Mouse (Mus musculus): Measurements from ENCODE around the gene Inava. TPM values are rescaled to one million over a fixed set of nuclear protein-coding genes. Genes with fewer than 3 reads are reported as not detected.

Gene Inava
- polyA plus RNA-seq (2015; fragmentation: Nextera tagmentation; extraction: Ambion mirVana): 0.18 and 0.31 TPM in 2 replicates

- no peak within 1 kb of the TSS for H3K27ac ChIP-seq (replicated peaks)
These were observed at the start of gene Inava for GRCm38 (mm10) chr1:136233892-136234594. TSS of gene Inava (minus strand) at chr1:136234264.

GRCm38 (mm10) chr1:136277366-136277765 is 43.3 kb upstream of the Inava start:
- no peak overlapping the region for H3K9ac ChIP-seq
- 87% methylated on average over 8 of the region's 8 CpGs for WGBS (ENCODE audit: insufficient replicate concordance)
- H3K4me2 ChIP-seq: no peak overlapping the region
- H3K27ac ChIP-seq (replicated peaks): no peak overlapping the region
- H3K9me3 ChIP-seq (replicated peaks): no peaks in the 10 kb centered on the region
- H3K4me3 ChIP-seq (replicated peaks): no peak overlapping the region
- no peaks in the 10 kb centered on the region for H3K27me3 ChIP-seq
- H3K36me3 ChIP-seq (replicated peaks): peaks cover 96% of the 10 kb centered on the region
- no peak for ATAC-seq (ENCODE audit: insufficient read depth)
- H3K4me1 ChIP-seq (replicated peaks): no peaks in the 10 kb centered on the region

More at GRCm38 (mm10) chr1:136233892-136234594, at the start of gene Inava:
- Histone ChIP-seq H3K4me2 (peak within 1 kb of the TSS; percentile 75), H3K36me3 (replicated peaks) (no peaks in the 10 kb centered on the region), H3K4me3 (replicated peaks) (peak within 1 kb of the TSS; percentile 56), H3K4me1 (replicated peaks) (peaks cover 19% of the 10 kb centered on the region), H3K9me3 (replicated peaks) (no peaks in the 10 kb centered on the region), H3K9ac (no peak within 1 kb of the TSS), H3K27me3 (peaks cover 78% of the 10 kb centered on the region)
- under 1% methylated on average over 51 of the region's 51 CpGs for WGBS (ENCODE audit: insufficient replicate concordance)
- peak; percentile 18; the same call in 1 of the 2 replicates for ATAC-seq (ENCODE audit: insufficient read depth)

GRCm38 (mm10) chr1:136268224-136268623 is 34.2 kb upstream of the Inava start:
- Histone ChIP-seq H3K9ac (no peak overlapping the region), H3K9me3 (replicated peaks) (no peaks in the 10 kb centered on the region), H3K27ac (replicated peaks) (no peak overlapping the region), H3K36me3 (replicated peaks) (peaks cover 51% of the 10 kb centered on the region), H3K4me2 (no peak overlapping the region), H3K27me3 (peaks cover 15% of the 10 kb centered on the region), H3K4me3 (replicated peaks) (no peak overlapping the region), H3K4me1 (replicated peaks) (no peaks in the 10 kb centered on the region)
- no peak for ATAC-seq (ENCODE audit: insufficient read depth)
- WGBS (ENCODE audit: insufficient replicate concordance): 54% methylated on average over 7 of the region's 7 CpGs

GRCm38 (mm10) chr1:136266127-136266526 is 32.1 kb upstream of the Inava start:
- Histone ChIP-seq H3K27me3 (peaks cover 36% of the 10 kb centered on the region), H3K4me2 (no peak overlapping the region), H3K9ac (no peak overlapping the region), H3K36me3 (replicated peaks) (peaks cover 30% of the 10 kb centered on the region), H3K4me1 (replicated peaks) (no peaks in the 10 kb centered on the region), H3K9me3 (replicated peaks) (no peaks in the 10 kb centered on the region), H3K4me3 (replicated peaks) (no peak overlapping the region), H3K27ac (replicated peaks) (no peak overlapping the region)
- no peak for ATAC-seq (ENCODE audit: insufficient read depth)
- WGBS (ENCODE audit: insufficient replicate concordance): 20% methylated on average over 6 of the region's 6 CpGs

- Histone ChIP-seq H3K36me3 (replicated peaks) (peaks cover 8% of the 10 kb centered on the region), H3K4me1 (replicated peaks) (peaks cover 14% of the 10 kb centered on the region), H3K4me3 (replicated peaks) (no peak overlapping the region), H3K4me2 (no peak overlapping the region), H3K9me3 (replicated peaks) (no peaks in the 10 kb centered on the region), H3K9ac (no peak overlapping the region), H3K27me3 (peaks cover 64% of the 10 kb centered on the region), H3K27ac (replicated peaks) (no peak overlapping the region)
- WGBS (ENCODE audit: insufficient replicate concordance): 77% methylated on average over 5 of the region's 5 CpGs
- no peak for ATAC-seq (ENCODE audit: insufficient read depth)
These were observed 29.3 kb upstream of the Inava start for GRCm38 (mm10) chr1:136263355-136263754.

GRCm38 (mm10) chr1:136260635-136261238 is 26.7 kb upstream of the Inava start, which contains the start of gene Gpr25:
TSS of gene Gpr25 (minus strand) at chr1:136260873.
- no peak within 1 kb of the TSS for H3K9ac ChIP-seq
- H3K4me3 ChIP-seq (replicated peaks): peak within 1 kb of the TSS; percentile 46
- no peaks in the 10 kb centered on the region for H3K36me3 ChIP-seq (replicated peaks)
- ATAC-seq (ENCODE audit: insufficient read depth): no peak
- peak within 1 kb of the TSS; percentile 73 for H3K4me2 ChIP-seq
- no peaks in the 10 kb centered on the region for H3K9me3 ChIP-seq (replicated peaks)
- no peak within 1 kb of the TSS for H3K27ac ChIP-seq (replicated peaks)
- 8% methylated on average over 28 of the region's 28 CpGs for WGBS (ENCODE audit: insufficient replicate concordance)
- peaks cover 14% of the 10 kb centered on the region for H3K4me1 ChIP-seq (replicated peaks)
- peaks cover 90% of the 10 kb centered on the region for H3K27me3 ChIP-seq

- H3K4me2 ChIP-seq: peak overlapping the region; percentile 73
- peak overlapping the region; percentile 46 for H3K4me3 ChIP-seq (replicated peaks)
- H3K27me3 ChIP-seq: peaks cover 92% of the 10 kb centered on the region
- no peak overlapping the region for H3K9ac ChIP-seq
- ATAC-seq (ENCODE audit: insufficient read depth): peak; percentile 56
- no peak overlapping the region for H3K27ac ChIP-seq (replicated peaks)
- WGBS (ENCODE audit: insufficient replicate concordance): 1% methylated on average over 95 of the region's 95 CpGs
- no peaks in the 10 kb centered on the region for H3K9me3 ChIP-seq (replicated peaks)
- H3K36me3 ChIP-seq (replicated peaks): no peaks in the 10 kb centered on the region
- H3K4me1 ChIP-seq (replicated peaks): peaks cover 14% of the 10 kb centered on the region
These were observed 26.0 kb upstream of the Inava start for GRCm38 (mm10) chr1:136259893-136260634.

GRCm38 (mm10) chr1:136259543-136259892 is 25.5 kb upstream of the Inava start:
- no peak for ATAC-seq (ENCODE audit: insufficient read depth)

GRCm38 (mm10) chr1:136258495-136258894 is 24.4 kb upstream of the Inava start:
- H3K27me3 ChIP-seq: peaks cover 82% of the 10 kb centered on the region
- ATAC-seq (ENCODE audit: insufficient read depth): no peak
- no peak overlapping the region for H3K9ac ChIP-seq

More at GRCm38 (mm10) chr1:136259543-136259892, 25.5 kb upstream of the Inava start:
- WGBS (ENCODE audit: insufficient replicate concordance): 5% methylated on average over 16 of the region's 16 CpGs
- Histone ChIP-seq H3K9me3 (replicated peaks) (no peaks in the 10 kb centered on the region), H3K27ac (replicated peaks) (no peak overlapping the region), H3K27me3 (peaks cover 89% of the 10 kb centered on the region), H3K9ac (no peak overlapping the region), H3K4me1 (replicated peaks) (peaks cover 14% of the 10 kb centered on the region), H3K4me2 (peak overlapping the region; percentile 73), H3K36me3 (replicated peaks) (no peaks in the 10 kb centered on the region), H3K4me3 (replicated peaks) (peak overlapping the region; percentile 46)

GRCm38 (mm10) chr1:136255657-136256056 is 21.6 kb upstream of the Inava start:
- 30% methylated on average over 8 of the region's 8 CpGs for WGBS (ENCODE audit: insufficient replicate concordance)

More at GRCm38 (mm10) chr1:136258495-136258894, 24.4 kb upstream of the Inava start:
- no peaks in the 10 kb centered on the region for H3K9me3 ChIP-seq (replicated peaks)
- peaks cover 14% of the 10 kb centered on the region for H3K4me1 ChIP-seq (replicated peaks)
- 57% methylated on average over 9 of the region's 9 CpGs for WGBS (ENCODE audit: insufficient replicate concordance)
- no peak overlapping the region for H3K4me2 ChIP-seq
- no peaks in the 10 kb centered on the region for H3K36me3 ChIP-seq (replicated peaks)
- no peak overlapping the region for H3K27ac ChIP-seq (replicated peaks)
- H3K4me3 ChIP-seq (replicated peaks): no peak overlapping the region

GRCm38 (mm10) chr1:136255174-136255573 is 21.1 kb upstream of the Inava start:
- H3K4me3 ChIP-seq (replicated peaks): no peak overlapping the region
- no peak for ATAC-seq (ENCODE audit: insufficient read depth)
- H3K4me1 ChIP-seq (replicated peaks): peaks cover 8% of the 10 kb centered on the region
- no peaks in the 10 kb centered on the region for H3K36me3 ChIP-seq (replicated peaks)
- H3K9me3 ChIP-seq (replicated peaks): no peaks in the 10 kb centered on the region
- H3K27ac ChIP-seq (replicated peaks): no peak overlapping the region
- no peak overlapping the region for H3K9ac ChIP-seq
- peaks cover 51% of the 10 kb centered on the region for H3K27me3 ChIP-seq
- WGBS (ENCODE audit: insufficient replicate concordance): 2% methylated on average over 6 of the region's 6 CpGs
- H3K4me2 ChIP-seq: no peak overlapping the region

More at GRCm38 (mm10) chr1:136255657-136256056, 21.6 kb upstream of the Inava start:
- no peak overlapping the region for H3K9ac ChIP-seq
- peaks cover 13% of the 10 kb centered on the region for H3K4me1 ChIP-seq (replicated peaks)
- ATAC-seq (ENCODE audit: insufficient read depth): no peak
- H3K9me3 ChIP-seq (replicated peaks): no peaks in the 10 kb centered on the region
- no peak overlapping the region for H3K4me2 ChIP-seq
- H3K36me3 ChIP-seq (replicated peaks): no peaks in the 10 kb centered on the region
- H3K4me3 ChIP-seq (replicated peaks): no peak overlapping the region
- no peak overlapping the region for H3K27ac ChIP-seq (replicated peaks)
- peaks cover 56% of the 10 kb centered on the region for H3K27me3 ChIP-seq

All from liver, embryonic 15.5 days (tissue).